Mouse (Mus musculus) G1E-ER4 (cell line): ENCODE results near the gene Sec11a. TPM values are rescaled to one million over a fixed set of nuclear protein-coding genes. Genes with fewer than 3 reads are reported as not detected.

Source experiments
- GATA1 ChIP-seq: IDR thresholded peaks from one replicate; pipeline ENCODE4 v1.8.0; 2012; ENCODE audit warnings: low read length, inconsistent platforms
- polyA plus RNA-seq: library from polyadenylated mRNA; stranded (reverse); fragments of >175 nt; gene quantifications from 2 replicates; pipeline ENCODE4 v1.2.3, GENCODE M21; 2012

The Sec11a gene
- polyA plus RNA-seq, 1 experiment, result 10.9 TPM

GRCm38 (mm10) chr7:80885666-80886065 is 61.9 kb downstream of the Sec11a start:
- no peak for TF ChIP-seq GATA1

- no peak for TF ChIP-seq GATA1
These were observed 64.6 kb downstream of the Sec11a start for GRCm38 (mm10) chr7:80882830-80883505.

- no peak for TF ChIP-seq GATA1
These were observed 71.9 kb downstream of the Sec11a start for GRCm38 (mm10) chr7:80875727-80876126.

- no peak for TF ChIP-seq GATA1
These were observed 73.9 kb downstream of the Sec11a start for GRCm38 (mm10) chr7:80873631-80874030.

- no peak for TF ChIP-seq GATA1
These were observed 74.5 kb downstream of the Sec11a start for GRCm38 (mm10) chr7:80873038-80873437.

GRCm38 (mm10) chr7:80868686-80869085 is 78.9 kb downstream of the Sec11a start:
- TF ChIP-seq GATA1, result no peak

- no peak for TF ChIP-seq GATA1
These were observed 80.9 kb downstream of the Sec11a start for GRCm38 (mm10) chr7:80866514-80867147.

GRCm38 (mm10) chr7:80865521-80865920 is 82.1 kb downstream of the Sec11a start:
- TF ChIP-seq GATA1, result no peak

- no peak for TF ChIP-seq GATA1
These were observed 82.7 kb downstream of the Sec11a start for GRCm38 (mm10) chr7:80864831-80865230.

- TF ChIP-seq GATA1, result no peak
These were observed 83.4 kb downstream of the Sec11a start for GRCm38 (mm10) chr7:80864151-80864550.

GRCm38 (mm10) chr7:80863520-80863919 is 84.1 kb downstream of the Sec11a start:
- TF ChIP-seq GATA1, result no peak

- no peak for TF ChIP-seq GATA1
These were observed 85.1 kb downstream of the Sec11a start for GRCm38 (mm10) chr7:80862475-80862874.

GRCm38 (mm10) chr7:80860729-80861274 is 86.8 kb downstream of the Sec11a start, which contains the start of gene Zscan2:
Gene Zscan2, plus strand, starts transcription at chr7:80860920.
- TF ChIP-seq GATA1, result no peak

GRCm38 (mm10) chr7:80860227-80860626 is 87.4 kb downstream of the Sec11a start:
- TF ChIP-seq GATA1, result no peak

- no peak for TF ChIP-seq GATA1
These were observed 90.4 kb downstream of the Sec11a start for GRCm38 (mm10) chr7:80857181-80857580.

GRCm38 (mm10) chr7:80855316-80855715 is 92.3 kb downstream of the Sec11a start:
- TF ChIP-seq GATA1, result no peak

Other genes starting within 250 kb of the Sec11a start
- 12.6 and 12.7 TPM in 2 replicates for gene Iqgap1, start 121.8 kb downstream of the Sec11a start, polyA plus RNA-seq
- gene Zscan2, start 86.9 kb downstream of the Sec11a start, polyA plus RNA-seq, result 3.0 and 3.6 TPM in 2 replicates
- 20.3 and 30.1 TPM in 2 replicates for gene Wdr73, start 46.5 kb downstream of the Sec11a start, polyA plus RNA-seq
- gene Nmb, start 42.7 kb downstream of the Sec11a start, polyA plus RNA-seq, result 2.1 TPM in 2 replicates
- gene Zfp592, start 45.9 kb upstream of the Sec11a start, polyA plus RNA-seq, result 65.8 and 78.9 TPM in 2 replicates
- gene Alpk3, start 109.8 kb upstream of the Sec11a start, polyA plus RNA-seq, result 1.5 and 1.9 TPM in 2 replicates
- gene Slc28a1, start 167.0 kb upstream of the Sec11a start, polyA plus RNA-seq, result not detected in 2 replicates